Mouse (Mus musculus) frontal cortex, postnatal 14 days (tissue): ENCODE data around the gene Acbd3.

Experiments
- DNase-seq, 2 experiments: peaks; one replicate each; pipeline ENCODE4 v3.0.0; 2022; ENCODE audit warnings: low spot score in 2 of 2

Acbd3 gene

GRCm38 (mm10) chr1:180762180-180762579 lies 36.3 kb downstream of the Acbd3 start:
- DNase-seq: no peak

- no peak for DNase-seq
Observed at GRCm38 (mm10) chr1:180762679-180763078, 36.8 kb downstream of the Acbd3 start.

- no peak for DNase-seq
Observed at GRCm38 (mm10) chr1:180763307-180763706, 37.5 kb downstream of the Acbd3 start.

GRCm38 (mm10) chr1:180763828-180764227 lies 38.0 kb downstream of the Acbd3 start:
- DNase-seq: peak; percentile 73 to 82

- DNase-seq: no peak
Observed at GRCm38 (mm10) chr1:180765393-180765792, 39.5 kb downstream of the Acbd3 start.

- DNase-seq: no peak
Observed at GRCm38 (mm10) chr1:180766557-180766956, 40.7 kb downstream of the Acbd3 start.

- no peak for DNase-seq
Observed at GRCm38 (mm10) chr1:180767541-180768333, 41.9 kb downstream of the Acbd3 start.

GRCm38 (mm10) chr1:180768334-180769168 lies 42.7 kb downstream of the Acbd3 start:
- peak in 1 of 2 experiments; percentile 56 for DNase-seq

GRCm38 (mm10) chr1:180771306-180771705 lies 45.5 kb downstream of the Acbd3 start:
- DNase-seq: no peak

- no peak for DNase-seq
Observed at GRCm38 (mm10) chr1:180771722-180772121, 45.9 kb downstream of the Acbd3 start.

- no peak for DNase-seq
Observed at GRCm38 (mm10) chr1:180772291-180772690, 46.4 kb downstream of the Acbd3 start.

GRCm38 (mm10) chr1:180774664-180775063 lies 48.8 kb downstream of the Acbd3 start:
- DNase-seq: no peak

- DNase-seq: no peak
Observed at GRCm38 (mm10) chr1:180775317-180775716, 49.5 kb downstream of the Acbd3 start.

GRCm38 (mm10) chr1:180775849-180776493 lies 50.1 kb downstream of the Acbd3 start:
- DNase-seq: no peak

- DNase-seq: no peak
Observed at GRCm38 (mm10) chr1:180776494-180776893, 50.7 kb downstream of the Acbd3 start.

GRCm38 (mm10) chr1:180777289-180777659 lies 51.4 kb downstream of the Acbd3 start:
- DNase-seq: no peak

GRCm38 (mm10) chr1:180777660-180778402 lies 52.0 kb downstream of the Acbd3 start:
- peak; percentile 76 for DNase-seq

GRCm38 (mm10) chr1:180778403-180778754 lies 52.5 kb downstream of the Acbd3 start:
- DNase-seq: no peak

GRCm38 (mm10) chr1:180778941-180779340 lies 53.1 kb downstream of the Acbd3 start:
- no peak for DNase-seq

- DNase-seq: no peak
Observed at GRCm38 (mm10) chr1:180780291-180780690, 54.4 kb downstream of the Acbd3 start.

- no peak for DNase-seq
Observed at GRCm38 (mm10) chr1:180781250-180781649, 55.4 kb downstream of the Acbd3 start.
